In the genomic region with DNA sequence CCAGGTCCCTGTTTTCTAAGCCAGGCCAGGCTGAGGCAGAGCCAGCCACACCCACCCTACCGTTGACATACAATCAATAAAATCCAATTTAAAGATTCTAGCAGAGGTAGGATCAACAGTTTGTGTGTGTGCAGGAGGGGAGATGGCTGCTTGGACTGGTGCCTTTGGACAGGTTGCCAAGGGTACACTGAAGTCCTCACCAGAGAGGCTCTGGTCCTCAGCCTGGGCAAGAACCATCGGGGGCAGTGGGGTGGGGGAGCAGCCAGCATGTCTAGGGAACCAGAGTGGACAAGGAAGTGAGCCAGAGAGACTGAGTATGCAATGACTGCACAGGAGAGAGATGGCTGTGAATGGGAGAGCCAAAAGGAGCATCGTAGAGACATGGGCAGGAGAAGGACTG, we compare ENCODE assay signal across 21 mouse cellular contexts. TPM values are rescaled to one million over a fixed set of nuclear protein-coding genes. Genes with fewer than 3 reads are reported as not detected.
"Had no signal": no experiment of that assay in that cellular context is flagged by ENCODE, and none has a peak within 500 bp of the region (broad histone marks: within the 10 kb centered on the region; RNA-seq: fewer than 3 reads in every experiment).

No protein-coding gene starts in this region.

- DNase-seq: cerebellum, adult 2 months; cerebellum, adult 9-10 months; cerebellum, adult 9-11 months; cerebellum, postnatal 14 days; cerebellum, postnatal 25 days; cerebellum, postnatal 36 days; embryo, embryonic 11 days; forebrain, postnatal 0 days; gastrocnemius, adult 2 months; gastrocnemius, postnatal 10 days; gastrocnemius, postnatal 14 days; gastrocnemius, postnatal 25 days; gastrocnemius, postnatal 36 days; heart, adult 18-20 months; heart, adult 2 months had no signal

RNA-seq across cellular contexts. Expression of a gene that starts 43.8 kb away (rescaled TPM):
- total RNA-seq: common myeloid progenitor, adult 5-6 weeks; gastrocnemius, adult 18-20 months; gastrocnemius, adult 2 months; gastrocnemius, adult 8-10 months; gastrocnemius, postnatal 10 days; gastrocnemius, postnatal 14 days; gastrocnemius, postnatal 25 days; gastrocnemius, postnatal 36 days; gastrocnemius, postnatal 4 days; granulocyte monocyte progenitor cell, adult 5-6 weeks; heart, adult 18-20 months; heart, adult 2 months; heart, adult 8-10 months had no signal
